Comparison of ENCODE assay signal across 25 mouse cellular contexts in the genomic region with DNA sequence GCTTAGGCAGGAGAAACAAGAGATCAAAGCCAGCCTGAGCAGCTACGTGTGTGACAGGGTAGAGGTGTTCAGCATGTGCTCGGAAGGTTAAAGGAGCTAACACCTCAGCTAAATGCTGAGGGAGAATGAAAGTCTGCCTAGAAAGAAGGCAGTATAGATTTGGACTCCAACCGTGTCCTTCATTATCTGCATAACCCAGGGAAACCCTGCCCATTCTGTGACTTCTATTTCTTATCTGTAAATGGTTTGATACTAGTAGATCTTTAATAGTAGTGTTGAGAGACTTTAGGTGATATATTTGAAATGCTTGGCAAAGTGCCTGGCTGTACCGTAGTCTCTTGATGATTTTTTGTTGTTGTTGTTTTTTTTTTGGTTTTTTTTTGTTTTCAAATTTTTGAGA. TPM values are rescaled to one million over a fixed set of nuclear protein-coding genes. Genes with fewer than 3 reads are reported as not detected.
DNase-seq lines count a peak whose midpoint lies in the region; ATAC-seq and TF ChIP-seq lines count a peak whose summit lies in the region.
"Had no signal": no experiment of that assay in that cellular context is flagged by ENCODE, and none has a peak within 500 bp of the region (broad histone marks: within the 10 kb centered on the region; RNA-seq: fewer than 3 reads in every experiment).

No protein-coding gene starts in this region.

- no peak for TF ChIP-seq CTCF in heart, postnatal 0 days (IDR thresholded peaks at IDR 0.05; ENCODE audit: low read depth)
- TF ChIP-seq CTCF in MEL (IDR thresholded peaks at IDR 0.05 in 2 of 3, conservative IDR thresholded peaks at IDR 0.05 in 1 of 3; ENCODE audit: control insufficient read depth in 1 of 3, insufficient read depth in 1 of 3, low read depth in 2 of 3, low read length in 3 of 3, poor library complexity in 1 of 3, severe bottlenecking in 1 of 3) = no peak

- peak overlapping the region; percentile 76; the same call in 1 of the 2 replicates for H3K27ac ChIP-seq in heart, embryonic 12.5 days (ENCODE audit: poor library complexity, severe bottlenecking)
- H3K27ac ChIP-seq in heart, postnatal 0 days (ENCODE audit: low read depth) = peak overlapping the region; percentile 43; the same call in 1 of the 2 replicates
- H3K27ac ChIP-seq in MEL (ENCODE audit: control insufficient read depth, low read depth, low read length) = no peak overlapping the region
- H3K27ac ChIP-seq: forebrain, embryonic 13.5 days; hindbrain, embryonic 12.5 days; hindbrain, postnatal 0 days; intestine, embryonic 15.5 days; kidney, embryonic 15.5 days; midbrain, embryonic 13.5 days had no signal

- peaks cover 34% of the 10 kb centered on the region for H3K4me1 ChIP-seq in heart, embryonic 12.5 days (replicated peaks)
- peaks cover 28% of the 10 kb centered on the region for H3K4me1 ChIP-seq in heart, postnatal 0 days (ENCODE audit: control insufficient read depth, insufficient read depth)
- H3K4me1 ChIP-seq in MEL (ENCODE audit: control insufficient read depth in 1 of 2, insufficient read depth in 2 of 2, low read length in 2 of 2) = peaks cover 5 to 8% of the 10 kb centered on the region in 2 experiments; a peak in 3 of 4 replicates
- H3K4me1 ChIP-seq: forebrain, embryonic 13.5 days; hindbrain, embryonic 12.5 days; intestine, embryonic 15.5 days; kidney, embryonic 15.5 days; midbrain, embryonic 13.5 days had no signal

- no peak for DNase-seq in heart, adult 11 months
- no peak for DNase-seq in heart, postnatal 0 days (ENCODE audit: low spot score)
- no peak for DNase-seq in heart, adult 18-20 months
- DNase-seq in MEL (ENCODE audit: low read depth, low spot score) = peak; percentile 23
- no peak for DNase-seq in cerebellum, adult 18-20 months
- no peak for DNase-seq in testis, postnatal 10 days (ENCODE audit: low spot score)
- DNase-seq: adrenal gland, adult 2 months; adrenal gland, postnatal 36 days; cerebellum, adult 8-10 months; cerebellum, postnatal 25 days; gastrocnemius, postnatal 14 days; kidney, postnatal 25 days; lung, postnatal 36 days; thymus, postnatal 4 days had no signal

- H3K9me3 ChIP-seq in heart, embryonic 12.5 days (replicated peaks) = no peaks in the 10 kb centered on the region
- H3K9me3 ChIP-seq in heart, postnatal 0 days (replicated peaks; ENCODE audit: control insufficient read depth, low read length) = no peaks in the 10 kb centered on the region
- no peaks in the 10 kb centered on the region for H3K9me3 ChIP-seq in MEL (replicated peaks; ENCODE audit: insufficient read depth, low read length)
- H3K9me3 ChIP-seq: forebrain, embryonic 13.5 days; heart, embryonic 10.5 days; hindbrain, embryonic 12.5 days; intestine, embryonic 15.5 days; kidney, embryonic 15.5 days; megakaryocyte, embryonic 14.5 days; midbrain, embryonic 13.5 days had no signal

- no peak for ATAC-seq in heart, embryonic 12.5 days (ENCODE audit: insufficient number of reproducible peaks, low FRiP score)
- ATAC-seq in heart, postnatal 0 days (ENCODE audit: insufficient read depth, low read depth) = no peak
- ATAC-seq in common myeloid progenitor, adult 5-6 weeks (replicated peaks; ENCODE audit: low read depth, poor library complexity, severe bottlenecking) = 0 out of 2 replicates have a peak, but pooled peaks have one; percentile 11
- ATAC-seq: CD4-positive, CD25-positive, alpha-beta regulatory T cell, adult 4 months; forebrain, embryonic 13.5 days; hindbrain, postnatal 0 days; intestine, embryonic 15.5 days; midbrain, embryonic 13.5 days had no signal

- H3K4me2 ChIP-seq in heart, embryonic 12.5 days = no peak overlapping the region
- no peak overlapping the region for H3K4me2 ChIP-seq in heart, postnatal 0 days (ENCODE audit: low read depth, low read length)
- H3K4me2 ChIP-seq: forebrain, embryonic 13.5 days; hindbrain, embryonic 12.5 days; intestine, embryonic 15.5 days; kidney, embryonic 15.5 days; midbrain, embryonic 13.5 days had no signal

- no peak for TF ChIP-seq RAD21 in MEL (IDR thresholded peaks at IDR 0.05; ENCODE audit: low read depth, low read length)

- TF ChIP-seq POLR2A in MEL (IDR thresholded peaks at IDR 0.05; ENCODE audit: control insufficient read depth in 1 of 2, insufficient read depth in 1 of 2, low read depth in 1 of 2, low read length in 2 of 2, poor library complexity in 1 of 2) = no peak

- no peak overlapping the region for H3K9ac ChIP-seq in heart, embryonic 12.5 days
- no peak overlapping the region for H3K9ac ChIP-seq in heart, postnatal 0 days (replicated peaks; ENCODE audit: low read depth, low read length)
- no peak overlapping the region for H3K9ac ChIP-seq in MEL (ENCODE audit: control insufficient read depth, low read depth, low read length, poor library complexity, severe bottlenecking)
- H3K9ac ChIP-seq: forebrain, embryonic 13.5 days; hindbrain, embryonic 12.5 days; intestine, embryonic 15.5 days; kidney, embryonic 15.5 days; midbrain, embryonic 13.5 days had no signal

- no peaks in the 10 kb centered on the region for H3K79me2 ChIP-seq in MEL (ENCODE audit: control insufficient read depth, insufficient read depth, low read length, poor library complexity)

- H3K4me3 ChIP-seq in heart, embryonic 12.5 days = no peak overlapping the region
- H3K4me3 ChIP-seq in heart, postnatal 0 days (ENCODE audit: low read depth, low read length) = no peak overlapping the region
- no peak overlapping the region for H3K4me3 ChIP-seq in MEL (ENCODE audit: control insufficient read depth in 1 of 2, insufficient read depth in 1 of 2, low read depth in 2 of 2, low read length in 2 of 2)
- H3K4me3 ChIP-seq: forebrain, embryonic 13.5 days; heart, embryonic 10.5 days; hindbrain, embryonic 12.5 days; intestine, embryonic 15.5 days; kidney, embryonic 15.5 days; megakaryocyte, embryonic 14.5 days; midbrain, embryonic 13.5 days had no signal

- no peaks in the 10 kb centered on the region for H3K27me3 ChIP-seq in heart, embryonic 12.5 days (replicated peaks)
- no peaks in the 10 kb centered on the region for H3K27me3 ChIP-seq in heart, postnatal 0 days (ENCODE audit: control insufficient read depth, insufficient read depth, low read length)
- H3K27me3 ChIP-seq in MEL (ENCODE audit: control insufficient read depth in 1 of 2, insufficient read depth in 2 of 2, low read length in 2 of 2) = no peaks in the 10 kb centered on the region
- H3K27me3 ChIP-seq: forebrain, embryonic 13.5 days; hindbrain, embryonic 12.5 days; intestine, embryonic 15.5 days; kidney, embryonic 15.5 days; megakaryocyte, embryonic 14.5 days; midbrain, embryonic 13.5 days had no signal

- TF ChIP-seq EP300 in heart, postnatal 0 days (IDR thresholded peaks at IDR 0.05; ENCODE audit: low read depth) = no peak
- 0 out of 4 replicates have a peak, but pooled peaks have one; percentile 17 to 21 for TF ChIP-seq EP300 in MEL (IDR thresholded peaks at IDR 0.05; ENCODE audit: low read depth in 1 of 2, low read length in 2 of 2)

- 66% methylated on average over 4 of the region's 4 CpGs for WGBS in heart, embryonic 12.5 days
- WGBS in heart, postnatal 0 days = 40% methylated on average over 4 of the region's 4 CpGs

- peaks cover 95% of the 10 kb centered on the region for H3K36me3 ChIP-seq in heart, embryonic 12.5 days
- H3K36me3 ChIP-seq in heart, postnatal 0 days (replicated peaks; ENCODE audit: control insufficient read depth, insufficient read depth, low read length) = peaks cover 92% of the 10 kb centered on the region
- H3K36me3 ChIP-seq in MEL (ENCODE audit: control insufficient read depth in 1 of 2, insufficient read depth in 2 of 2, low read length in 2 of 2) = peaks cover 4 to 25% of the 10 kb centered on the region in 2 experiments; a peak in 3 of 4 replicates

TF ChIP-seq in MEL, 35 proteins besides CTCF, POLR2A, EP300 and RAD21:
- TF ChIP-seq USF2 (IDR thresholded peaks at IDR 0.05; ENCODE audit: borderline replicate concordance in 1 of 2, insufficient read depth in 1 of 2, low read depth in 1 of 2, low read length in 2 of 2) (no peak), ZC3H11A (IDR thresholded peaks at IDR 0.05; ENCODE audit: low read depth, low read length) (no peak), NRF1 (IDR thresholded peaks at IDR 0.05; ENCODE audit: insufficient read depth, low read depth, low read length, poor library complexity, severe bottlenecking) (no peak), RCOR1 (IDR thresholded peaks at IDR 0.05; ENCODE audit: low read depth, low read length) (peak; percentile 20; the same call in 1 of the 2 replicates)

RNA-seq across cellular contexts. Expression of gene Osbp, which starts 9.9 kb away (rescaled TPM):
- 6.3 and 7.6 TPM in 2 replicates for polyA plus RNA-seq in heart, embryonic 12.5 days (2016; fragmentation: Nextera tagmentation; extraction: Ambion mirVana)
- total RNA-seq in heart, postnatal 0 days (2014; rRNA removed; ENCODE audit: low replicate concordance) = 32.7 and 43.2 TPM in 2 replicates
- polyA plus RNA-seq in heart, postnatal 0 days (2015; fragmentation: Nextera tagmentation; extraction: Ambion mirVana) = 4.7 and 5.1 TPM in 2 replicates
- total RNA-seq in heart, adult 18-20 months (2021) = 10 to 100 TPM; 97.2 to 99.2 TPM
- total RNA-seq in MEL (2012; rRNA removed) = 16.4 and 16.5 TPM in 2 replicates
- 10 to 100 TPM; 38.8 to 64.6 TPM for polyA plus RNA-seq in MEL (2012; ENCODE audit: insufficient read depth in 1 of 2, insufficient read length in 2 of 2, low read depth in 1 of 2, low replicate concordance in 2 of 2, missing spikeins in 1 of 2)
- total RNA-seq in common myeloid progenitor, adult 5-6 weeks (2017) = 31.4 and 47.0 TPM in 2 replicates
